ENCODE assay signal across 21 mouse cellular contexts in the genomic region with DNA sequence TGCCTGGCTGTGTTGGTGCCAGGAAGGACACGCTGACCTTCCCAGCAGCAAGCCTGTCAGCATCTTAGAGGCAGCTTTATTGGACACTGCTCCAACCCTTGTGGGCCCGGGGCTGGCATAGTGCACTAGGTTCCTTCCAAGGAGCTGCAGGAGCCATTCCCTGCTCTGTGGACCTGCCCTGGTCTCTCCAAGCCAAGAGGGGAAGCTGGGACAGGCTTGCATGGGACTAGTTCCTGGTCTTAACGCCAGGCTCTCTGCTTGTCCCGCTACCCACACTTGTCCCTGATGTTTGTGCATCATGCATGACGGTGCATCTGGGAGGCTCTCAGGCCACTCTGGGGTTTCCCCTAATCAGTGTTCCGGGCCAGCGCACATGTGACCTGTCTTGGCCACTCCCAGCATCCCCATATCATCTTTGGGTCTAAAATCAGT. TPM values are rescaled to one million over a fixed set of nuclear protein-coding genes. Genes with fewer than 3 reads are reported as not detected.
DNase-seq lines count a peak whose midpoint lies in the region; ATAC-seq and TF ChIP-seq lines count a peak whose summit lies in the region.
"Had no signal": no experiment of that assay in that cellular context is flagged by ENCODE, and none has a peak within 500 bp of the region (broad histone marks: within the 10 kb centered on the region; RNA-seq: fewer than 3 reads in every experiment).

No protein-coding gene starts in this region.

- H3K4me3 ChIP-seq in kidney, embryonic 14.5 days (ENCODE audit: low read length) = no peak overlapping the region
- no peak overlapping the region for H3K4me3 ChIP-seq in kidney, adult 2 months (ENCODE audit: insufficient read depth, low read depth, low read length)
- H3K4me3 ChIP-seq: embryonic facial prominence, embryonic 15.5 days; forebrain, embryonic 10.5 days; gastrocnemius, adult 2 months; limb, embryonic 13.5 days; liver, embryonic 15.5 days; midbrain, embryonic 15.5 days had no signal

- no peak overlapping the region for H3K27ac ChIP-seq in kidney, embryonic 14.5 days (ENCODE audit: low read depth, low read length)
- no peak overlapping the region for H3K27ac ChIP-seq in kidney, adult 2 months (ENCODE audit: insufficient read depth, low read depth, low read length)
- H3K27ac ChIP-seq: embryonic facial prominence, embryonic 15.5 days; forebrain, embryonic 10.5 days; gastrocnemius, adult 2 months; limb, embryonic 13.5 days; liver, embryonic 15.5 days; midbrain, embryonic 15.5 days had no signal

- no peaks in the 10 kb centered on the region for H3K9me3 ChIP-seq in kidney, embryonic 14.5 days (ENCODE audit: control insufficient read depth, low read length)
- H3K9me3 ChIP-seq: embryonic facial prominence, embryonic 15.5 days; forebrain, embryonic 10.5 days; limb, embryonic 13.5 days; liver, embryonic 15.5 days; midbrain, embryonic 15.5 days had no signal

- no peaks in the 10 kb centered on the region for H3K36me3 ChIP-seq in kidney, embryonic 14.5 days (ENCODE audit: control insufficient read depth, insufficient read depth, low read length)
- no peaks in the 10 kb centered on the region for H3K36me3 ChIP-seq in kidney, adult 2 months (ENCODE audit: control insufficient read depth, insufficient read depth, low read length)
- H3K36me3 ChIP-seq: embryonic facial prominence, embryonic 15.5 days; forebrain, embryonic 10.5 days; limb, embryonic 13.5 days; liver, embryonic 15.5 days; midbrain, embryonic 15.5 days had no signal

- no peak overlapping the region for H3K9ac ChIP-seq in kidney, embryonic 14.5 days (ENCODE audit: low read depth, low read length)
- H3K9ac ChIP-seq: embryonic facial prominence, embryonic 15.5 days; limb, embryonic 13.5 days; liver, embryonic 15.5 days; midbrain, embryonic 15.5 days had no signal

- H3K27me3 ChIP-seq in kidney, embryonic 14.5 days (ENCODE audit: control insufficient read depth, insufficient read depth, low read length) = no peaks in the 10 kb centered on the region
- H3K27me3 ChIP-seq in kidney, adult 2 months (replicated peaks; ENCODE audit: control insufficient read depth, insufficient read depth, low read length) = no peaks in the 10 kb centered on the region
- H3K27me3 ChIP-seq: embryonic facial prominence, embryonic 15.5 days; liver, embryonic 15.5 days; midbrain, embryonic 15.5 days had no signal

- ATAC-seq in cerebellum, adult (ENCODE audit: insufficient number of reproducible peaks, low FRiP score, low TSS enrichment) = no peak
- ATAC-seq in kidney, embryonic 14.5 days (ENCODE audit: low FRiP score, low TSS enrichment) = peak; percentile 18; the same call in 1 of the 2 replicates
- ATAC-seq: midbrain, embryonic 15.5 days had no signal

- WGBS in kidney, embryonic 14.5 days = 41% methylated on average over 7 of the region's 7 CpGs
- 36% methylated on average over 7 of the region's 7 CpGs for WGBS in kidney, adult 2 months

- DNase-seq in cerebellum, adult 11 months = peak; percentile 48
- no peak for DNase-seq in kidney, adult 2 months
- DNase-seq in A20 (ENCODE audit: low read depth, low spot score) = peak; percentile 84
- peak; percentile 48 to 59 for DNase-seq in cerebellum, postnatal 36 days
- no peak for DNase-seq in liver
- no peak for DNase-seq in embryo, embryonic 11 days
- DNase-seq: adrenal gland, postnatal 14 days; gastrocnemius, adult 2 months; heart, adult 11 months; heart, postnatal 4 days; kidney, adult 11 months; right cerebral cortex, postnatal 14 days; thymus, postnatal 36 days had no signal

- H3K4me2 ChIP-seq in kidney, embryonic 14.5 days (replicated peaks; ENCODE audit: low read depth, low read length) = no peak overlapping the region
- H3K4me2 ChIP-seq: embryonic facial prominence, embryonic 15.5 days; limb, embryonic 13.5 days; liver, embryonic 15.5 days; midbrain, embryonic 15.5 days had no signal

- H3K4me1 ChIP-seq in kidney, embryonic 14.5 days (ENCODE audit: control insufficient read depth, insufficient read depth, low read length) = peaks cover 12% of the 10 kb centered on the region
- H3K4me1 ChIP-seq in kidney, adult 2 months (ENCODE audit: control insufficient read depth, insufficient read depth, low read length) = no peaks in the 10 kb centered on the region
- H3K4me1 ChIP-seq: embryonic facial prominence, embryonic 15.5 days; liver, embryonic 15.5 days had no signal

- TF ChIP-seq POLR2A in kidney, adult 2 months (IDR thresholded peaks at IDR 0.05; ENCODE audit: low read depth, low read length) = no peak

- no peak for TF ChIP-seq CTCF in kidney, adult 2 months (conservative IDR thresholded peaks at IDR 0.05; ENCODE audit: insufficient read depth, insufficient read length, low read depth, low read length)

RNA-seq across cellular contexts. Expression of a gene that starts 18.6 kb away (rescaled TPM):
- not detected in 2 replicates for polyA plus RNA-seq in kidney, embryonic 14.5 days (2014; fragmentation: Nextera tagmentation; extraction: Ambion mirVana)
- 0.34 and 0.58 TPM in 2 replicates for polyA plus RNA-seq in kidney, adult 2 months (2012; rRNA removed)
- polyA plus RNA-seq: heart, embryonic 14.5 days; liver, embryonic 15.5 days had no signal

RNA-seq across cellular contexts. Expression of a gene that starts 56.4 kb away (rescaled TPM):
- 5.1 and 11.2 TPM in 2 replicates for polyA plus RNA-seq in kidney, embryonic 14.5 days (2014; fragmentation: Nextera tagmentation; extraction: Ambion mirVana)
- 97.4 and 115 TPM in 2 replicates for polyA plus RNA-seq in kidney, adult 2 months (2012; rRNA removed)

Comparison
In these comparisons a context has a peak if more than half of its experiments do, and no peak if none do; other contexts are left out.
1. DNase-seq: peak in cerebellum, adult 11 months (single experiment), A20 (single experiment) and cerebellum, postnatal 36 days (2 of 2); none in kidney, adult 2 months (single experiment), liver (single experiment) and embryo, embryonic 11 days (single experiment).